Comparison of ENCODE assay signal across 28 mouse cellular contexts in genomic region chr5:99152299-99152698, GRCm38 (mm10).
"Had no signal": no experiment of that assay in that cellular context is flagged by ENCODE, and none has a peak within 500 bp of the region (broad histone marks: within the 10 kb centered on the region; RNA-seq: fewer than 3 reads in every experiment).

No protein-coding gene starts in this region.

- H3K27me3 ChIP-seq: embryonic facial prominence, embryonic 12.5 days; embryonic facial prominence, embryonic 13.5 days; embryonic facial prominence, embryonic 15.5 days; forebrain, embryonic 12.5 days; forebrain, embryonic 13.5 days; forebrain, embryonic 15.5 days had no signal

- DNase-seq: cerebellum, adult 8-10 months; cerebellum, adult 9-10 months; cerebellum, adult 9-11 months; cerebellum, postnatal 10 days; cerebellum, postnatal 14 days; cerebellum, postnatal 25 days; cerebellum, postnatal 36 days; embryo, embryonic 11 days; forebrain, postnatal 0 days; gastrocnemius, adult 2 months; gastrocnemius, postnatal 10 days; gastrocnemius, postnatal 14 days; gastrocnemius, postnatal 25 days; gastrocnemius, postnatal 36 days; heart, adult 11 months; heart, adult 18-20 months; heart, adult 2 months had no signal

- H3K4me2 ChIP-seq: embryonic facial prominence, embryonic 12.5 days; embryonic facial prominence, embryonic 13.5 days; embryonic facial prominence, embryonic 15.5 days; forebrain, embryonic 12.5 days; forebrain, embryonic 13.5 days; forebrain, embryonic 15.5 days had no signal

- ATAC-seq: forebrain, embryonic 13.5 days; forebrain, embryonic 14.5 days; forebrain, embryonic 15.5 days; forebrain, embryonic 16.5 days; forebrain, postnatal 0 days had no signal

- H3K4me3 ChIP-seq: embryonic facial prominence, embryonic 10.5 days; embryonic facial prominence, embryonic 12.5 days; embryonic facial prominence, embryonic 13.5 days; embryonic facial prominence, embryonic 15.5 days; erythroblast, embryonic 14.5 days; forebrain, embryonic 10.5 days; forebrain, embryonic 12.5 days; forebrain, embryonic 13.5 days; forebrain, embryonic 15.5 days; gastrocnemius, adult 2 months; heart, adult 2 months had no signal

- H3K36me3 ChIP-seq: embryonic facial prominence, embryonic 10.5 days; embryonic facial prominence, embryonic 12.5 days; embryonic facial prominence, embryonic 13.5 days; embryonic facial prominence, embryonic 15.5 days; forebrain, embryonic 10.5 days; forebrain, embryonic 12.5 days; forebrain, embryonic 15.5 days had no signal

- H3K4me1 ChIP-seq: embryonic facial prominence, embryonic 10.5 days; embryonic facial prominence, embryonic 12.5 days; embryonic facial prominence, embryonic 15.5 days; forebrain, embryonic 12.5 days; forebrain, embryonic 13.5 days; forebrain, embryonic 15.5 days had no signal

- H3K27ac ChIP-seq: embryonic facial prominence, embryonic 10.5 days; embryonic facial prominence, embryonic 12.5 days; embryonic facial prominence, embryonic 13.5 days; embryonic facial prominence, embryonic 15.5 days; forebrain, embryonic 10.5 days; forebrain, embryonic 12.5 days; forebrain, embryonic 13.5 days; forebrain, embryonic 15.5 days; gastrocnemius, adult 2 months; heart, adult 2 months had no signal

- H3K9ac ChIP-seq: embryonic facial prominence, embryonic 12.5 days; embryonic facial prominence, embryonic 13.5 days; embryonic facial prominence, embryonic 15.5 days; forebrain, embryonic 12.5 days; forebrain, embryonic 13.5 days; forebrain, embryonic 15.5 days; forebrain, postnatal 0 days had no signal

- H3K9me3 ChIP-seq: embryonic facial prominence, embryonic 10.5 days; embryonic facial prominence, embryonic 12.5 days; embryonic facial prominence, embryonic 13.5 days; embryonic facial prominence, embryonic 15.5 days; forebrain, embryonic 10.5 days; forebrain, embryonic 12.5 days; forebrain, embryonic 13.5 days; forebrain, embryonic 15.5 days had no signal
